Mouse (Mus musculus) hindbrain, embryonic 12.5 days (tissue): Measurements from ENCODE around the gene Atg101. TPM values are rescaled to one million over a fixed set of nuclear protein-coding genes. Genes with fewer than 3 reads are reported as not detected.

Experiments used
- ATAC-seq: fragments of 200-750 bp; cut with Nextera tagmentation; 2 replicates; pipeline ENCODE4 v1.8.0; 2017; ENCODE audit warnings: moderate TSS enrichment; ENCODE audit not compliant: low FRiP score
- H3K27ac ChIP-seq: fragments of 300-500 bp; sonication (generic); 2 replicates; pipeline ENCODE4 v1.5.1; 2016; ENCODE audit warnings: mild to moderate bottlenecking
- H3K27me3 ChIP-seq: fragments of 300-500 bp; sonication (generic); 2 replicates; pipeline ENCODE4 v1.6.1; 2016; ENCODE audit warnings: mild to moderate bottlenecking
- H3K36me3 ChIP-seq: fragments of 300-500 bp; sonication (generic); 2 replicates; pipeline ENCODE4 v1.6.1; 2016; ENCODE audit warnings: mild to moderate bottlenecking
- H3K4me1 ChIP-seq: fragments of 300-500 bp; sonication (generic); 2 replicates; pipeline ENCODE4 v1.6.1; 2016
- H3K4me2 ChIP-seq: fragments of 300-500 bp; sonication (generic); replicated peaks from 2 replicates; pipeline ENCODE4 v1.6.1; 2016; ENCODE audit warnings: mild to moderate bottlenecking
- H3K4me3 ChIP-seq: fragments of 300-500 bp; sonication (generic); 2 replicates; pipeline ENCODE4 v1.5.1; 2016; ENCODE audit warnings: mild to moderate bottlenecking
- H3K9ac ChIP-seq: fragments of 300-500 bp; sonication (generic); 2 replicates; pipeline ENCODE4 v1.6.1; 2016; ENCODE audit warnings: mild to moderate bottlenecking, moderate library complexity
- H3K9me3 ChIP-seq: fragments of 300-500 bp; sonication (generic); replicated peaks from 2 replicates; pipeline ENCODE4 v1.6.1; 2016; ENCODE audit warnings: mild to moderate bottlenecking
- WGBS: fragments of 180-500 bp; shearing (Covaris S2); methylation state at CpG from one replicate; pipeline ENCODE4 v1.1.7; 2016; 5-methylcytosine and 5-hydroxymethylcytosine counted together
- polyA plus RNA-seq: library from polyadenylated mRNA; unstranded; fragments of >200 nt; fragmentation: Nextera tagmentation; extraction: Ambion mirVana; gene quantifications from 2 replicates; pipeline ENCODE4 v1.2.1, GENCODE M21; 2016

Atg101 gene
- polyA plus RNA-seq, 1 experiment from 2014 or later = 66.5 TPM

DNA sequence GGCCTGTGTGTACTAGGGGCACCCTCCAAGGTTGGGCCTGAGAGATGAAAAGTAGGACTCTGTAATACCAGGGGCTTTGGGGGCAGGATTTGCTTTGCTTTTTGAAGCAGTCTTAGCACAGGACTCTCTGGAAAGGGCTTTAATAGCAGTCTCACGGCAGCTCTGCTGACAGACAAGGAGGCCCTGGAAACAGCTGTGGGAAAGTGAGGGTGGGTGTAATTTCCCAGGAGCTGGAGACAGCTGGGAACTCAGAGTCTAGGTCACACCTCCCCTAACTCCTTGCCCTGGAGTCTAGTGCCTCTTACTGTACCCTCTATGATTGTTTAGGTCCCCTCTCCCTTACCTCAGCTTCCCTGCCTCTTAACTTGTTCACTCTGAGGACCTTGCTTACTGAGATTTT is 49.1 kb downstream of the Atg101 start:
- WGBS = 48% methylated on average over 1 of the region's 1 CpGs
- Histone ChIP-seq H3K9ac (no peak overlapping the region; the same call in 1 of the 2 replicates), H3K36me3 (no peaks in the 10 kb centered on the region), H3K4me3 (no peak overlapping the region), H3K4me2 (no peak overlapping the region), H3K27me3 (peaks cover 13% of the 10 kb centered on the region; the same call in 1 of the 2 replicates), H3K4me1 (0 out of 2 replicates have a peak, but pooled peaks cover 3% of the 10 kb centered on the region), H3K9me3 (no peaks in the 10 kb centered on the region), H3K27ac (no peak overlapping the region)
- no peak for ATAC-seq

DNA sequence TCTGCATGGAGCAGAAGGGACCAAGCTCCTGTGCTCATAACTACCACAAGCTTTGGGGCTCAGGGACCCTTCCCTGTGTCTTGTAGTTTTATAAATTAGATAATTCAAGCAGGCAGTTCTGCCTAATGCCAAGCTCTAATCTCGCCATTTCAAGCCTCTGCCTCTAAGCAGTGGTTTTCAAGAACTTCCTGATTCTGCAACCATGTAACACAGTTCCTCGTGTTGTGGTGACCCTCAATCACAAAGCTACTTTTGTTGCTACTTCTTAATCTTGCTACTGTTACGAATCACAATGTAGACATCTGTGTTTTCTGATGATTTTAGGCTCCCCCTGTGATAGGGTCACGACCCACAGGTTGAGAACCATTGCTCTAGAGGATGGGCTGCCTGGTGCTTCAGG is 49.6 kb downstream of the Atg101 start:
- 0 out of 2 replicates have a peak, but pooled peaks cover 3% of the 10 kb centered on the region for H3K4me1 ChIP-seq
- no peak overlapping the region for H3K4me3 ChIP-seq
- H3K9me3 ChIP-seq = no peaks in the 10 kb centered on the region
- 62% methylated on average over 4 of the region's 4 CpGs for WGBS
- peaks cover 12% of the 10 kb centered on the region; the same call in 1 of the 2 replicates for H3K27me3 ChIP-seq
- H3K36me3 ChIP-seq = no peaks in the 10 kb centered on the region
- no peak overlapping the region for H3K27ac ChIP-seq
- ATAC-seq = no peak
- H3K9ac ChIP-seq = no peak overlapping the region
- H3K4me2 ChIP-seq = no peak overlapping the region

DNA sequence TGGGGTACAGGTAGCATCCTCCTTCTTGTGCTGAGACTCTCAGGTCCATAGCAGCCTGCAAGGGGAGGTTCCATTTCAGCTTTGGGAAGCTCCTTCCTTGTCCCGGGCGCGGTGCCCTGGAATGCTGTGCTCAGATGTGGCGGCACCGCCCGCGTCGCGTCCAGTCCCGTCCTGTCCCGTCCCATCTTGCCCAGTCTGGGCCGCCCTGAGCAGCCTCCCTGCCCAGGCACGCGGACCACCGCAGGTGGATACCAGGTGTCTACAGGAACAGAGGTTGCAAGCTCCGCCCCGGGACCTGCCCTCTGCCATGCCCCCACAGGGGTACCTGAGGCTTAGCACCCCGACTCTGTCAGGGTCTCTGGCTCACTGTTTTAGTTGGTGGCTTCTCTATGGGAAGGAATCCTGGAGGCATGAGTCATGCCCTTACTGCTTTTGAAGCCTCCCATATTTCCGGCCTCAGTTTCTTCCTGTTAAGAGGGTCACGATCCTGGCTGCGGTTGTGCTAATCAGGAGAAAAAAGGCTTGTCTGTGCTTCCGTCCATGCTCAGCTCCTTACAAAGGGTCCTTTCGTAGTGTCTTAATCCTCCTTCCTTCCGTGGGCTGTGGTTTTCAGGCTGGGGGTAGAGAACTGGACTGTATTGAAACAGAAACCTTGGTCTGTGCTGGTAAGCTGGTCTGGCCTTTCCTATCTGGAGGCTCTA is 52.6 kb downstream of the Atg101 start:
- Histone ChIP-seq H3K36me3 (no peaks in the 10 kb centered on the region), H3K4me2 (no peak overlapping the region), H3K9me3 (no peaks in the 10 kb centered on the region), H3K4me1 (0 out of 2 replicates have a peak, but pooled peaks cover 3% of the 10 kb centered on the region), H3K9ac (no peak overlapping the region), H3K27ac (no peak overlapping the region), H3K27me3 (peaks cover 12% of the 10 kb centered on the region; the same call in 1 of the 2 replicates), H3K4me3 (no peak overlapping the region)
- WGBS = 45% methylated on average over 24 of the region's 24 CpGs
- no peak for ATAC-seq

DNA sequence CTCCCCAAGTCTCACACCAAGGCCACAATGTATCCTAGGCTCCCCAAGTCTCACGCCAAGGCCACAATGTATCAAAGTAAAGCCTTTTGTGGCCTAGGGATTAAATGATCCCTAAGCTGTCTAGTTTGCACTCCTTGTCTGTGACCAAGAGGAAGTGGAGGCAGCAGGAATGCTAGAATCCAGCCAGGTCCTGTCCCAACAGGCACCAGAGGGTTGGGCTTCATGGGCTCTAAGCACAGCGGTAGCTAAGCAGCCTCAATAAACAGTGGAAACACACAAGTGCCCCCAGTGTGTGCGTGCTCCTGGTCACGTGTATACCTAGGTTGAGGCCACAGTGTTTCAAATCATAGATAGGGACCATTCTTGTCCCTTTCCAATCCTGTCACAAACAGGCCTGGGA is 54.3 kb downstream of the Atg101 start:
- Histone ChIP-seq H3K9ac (no peak overlapping the region), H3K27ac (no peak overlapping the region), H3K4me3 (no peak overlapping the region), H3K36me3 (no peaks in the 10 kb centered on the region), H3K9me3 (no peaks in the 10 kb centered on the region), H3K4me2 (no peak overlapping the region), H3K27me3 (peaks cover 12% of the 10 kb centered on the region; the same call in 1 of the 2 replicates), H3K4me1 (0 out of 2 replicates have a peak, but pooled peaks cover 3% of the 10 kb centered on the region)
- 84% methylated on average over 4 of the region's 4 CpGs for WGBS
- no peak for ATAC-seq

DNA sequence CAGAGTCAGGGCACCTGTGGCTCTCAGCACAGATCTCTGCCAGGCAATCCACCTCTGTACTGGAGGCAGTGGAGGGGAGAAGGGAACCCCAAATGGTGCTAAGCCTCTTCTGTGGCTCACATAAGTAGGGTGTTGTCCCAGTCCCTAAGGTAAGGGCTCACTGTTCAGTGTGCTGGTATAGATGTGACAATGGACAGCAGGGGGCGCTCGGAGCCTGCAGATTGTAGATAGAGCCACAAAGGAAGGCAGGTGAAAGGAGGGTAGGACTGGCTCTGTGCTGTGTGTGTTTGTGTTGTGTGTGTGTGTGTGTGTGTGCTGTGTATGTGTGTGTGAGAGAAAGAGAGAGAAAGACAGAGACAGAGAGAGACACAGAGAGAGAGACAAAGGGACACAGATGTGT is 55.5 kb downstream of the Atg101 start:
- Histone ChIP-seq H3K4me2 (no peak overlapping the region), H3K9me3 (no peaks in the 10 kb centered on the region), H3K4me1 (0 out of 2 replicates have a peak, but pooled peaks cover 3% of the 10 kb centered on the region), H3K4me3 (no peak overlapping the region), H3K27ac (no peak overlapping the region), H3K36me3 (no peaks in the 10 kb centered on the region), H3K27me3 (peaks cover 12% of the 10 kb centered on the region; the same call in 1 of the 2 replicates), H3K9ac (no peak overlapping the region)
- peak; percentile 85 for ATAC-seq
- WGBS = 0% methylated on average over 2 of the region's 2 CpGs

Other genes starting within 250 kb of the Atg101 start
- not detected in 2 replicates for gene Gm47841, start 236.9 kb upstream of the Atg101 start, polyA plus RNA-seq
- gene Fignl2, start 205.7 kb upstream of the Atg101 start, polyA plus RNA-seq = 0.41 and 0.44 TPM in 2 replicates
- not detected in 2 replicates for gene Ankrd33, start 168.5 kb upstream of the Atg101 start, polyA plus RNA-seq
- gene Acvrl1, start 155.8 kb upstream of the Atg101 start, polyA plus RNA-seq = 11.6 TPM in 2 replicates
- 12.2 and 15.5 TPM in 2 replicates for gene Acvr1b, start 110.2 kb upstream of the Atg101 start, polyA plus RNA-seq
- 4.8 and 8.2 TPM in 2 replicates for gene Grasp, start 60.1 kb upstream of the Atg101 start, polyA plus RNA-seq
- 4.4 and 5.5 TPM in 2 replicates for gene Nr4a1, start 30.0 kb upstream of the Atg101 start, polyA plus RNA-seq
- gene 6030408B16Rik, start 8.9 kb downstream of the Atg101 start, polyA plus RNA-seq = 0.31 and 0.87 TPM in 2 replicates
- gene Krt80, start 85.9 kb downstream of the Atg101 start, polyA plus RNA-seq = 0.14 and 0.21 TPM in 2 replicates
- gene Krt7, start 126.8 kb downstream of the Atg101 start, polyA plus RNA-seq = 8.8 and 10.5 TPM in 2 replicates
- 0.39 and 0.48 TPM in 2 replicates for gene Krt87, start 154.5 kb downstream of the Atg101 start, polyA plus RNA-seq
- gene Krt88, start 163.5 kb downstream of the Atg101 start, polyA plus RNA-seq = not detected in 2 replicates
- not detected in 2 replicates for gene Krt81, start 179.5 kb downstream of the Atg101 start, polyA plus RNA-seq
- gene Krt86, start 189.2 kb downstream of the Atg101 start, polyA plus RNA-seq = not detected in 2 replicates
- gene Krt83, start 207.2 kb downstream of the Atg101 start, polyA plus RNA-seq = not detected in 2 replicates
- gene Gm49425, start 233.0 kb downstream of the Atg101 start, polyA plus RNA-seq = not detected in 2 replicates
- gene Krt84, start 248.5 kb downstream of the Atg101 start, polyA plus RNA-seq = not detected in 2 replicates